ENCODE assay signal across 9 mouse cellular contexts in genomic region chr15:54677660-54678059, GRCm38 (mm10).
DNase-seq lines count a peak whose midpoint lies in the region; ATAC-seq and TF ChIP-seq lines count a peak whose summit lies in the region.
"Had no signal": no experiment of that assay in that cellular context is flagged by ENCODE, and none has a peak within 500 bp of the region (broad histone marks: within the 10 kb centered on the region; RNA-seq: fewer than 3 reads in every experiment).

No protein-coding gene starts in this region.

- intact Hi-C loops in left cerebral cortex, adult 2 months (cut with DNase I) = no loop called here

- 72% methylated on average over 8 of the region's 8 CpGs for WGBS in hindbrain, embryonic 11.5 days
- WGBS in hindbrain, embryonic 13.5 days = 77% methylated on average over 8 of the region's 8 CpGs

- no peaks in the 10 kb centered on the region for H3K4me1 ChIP-seq in hindbrain, embryonic 11.5 days (replicated peaks; ENCODE audit: control insufficient read depth, insufficient read depth, low read length)
- H3K4me1 ChIP-seq in hindbrain, embryonic 13.5 days (replicated peaks) = no peaks in the 10 kb centered on the region
- H3K4me1 ChIP-seq in ES-Bruce4 (ENCODE audit: control insufficient read depth, insufficient read depth, low read length) = no peaks in the 10 kb centered on the region
- H3K4me1 ChIP-seq: limb, embryonic 12.5 days had no signal

- H3K9me3 ChIP-seq in hindbrain, embryonic 11.5 days (ENCODE audit: control insufficient read depth, low read length) = no peaks in the 10 kb centered on the region
- no peaks in the 10 kb centered on the region for H3K9me3 ChIP-seq in hindbrain, embryonic 13.5 days
- H3K9me3 ChIP-seq in ES-Bruce4 (replicated peaks; ENCODE audit: control insufficient read depth, insufficient read depth, low read length, poor library complexity, severe bottlenecking) = 0 out of 2 replicates have a peak, but pooled peaks cover 2% of the 10 kb centered on the region
- H3K9me3 ChIP-seq: limb, embryonic 12.5 days had no signal

- no peak overlapping the region for H3K9ac ChIP-seq in hindbrain, embryonic 11.5 days (ENCODE audit: low read depth, low read length)
- no peak overlapping the region for H3K9ac ChIP-seq in hindbrain, embryonic 13.5 days
- no peak overlapping the region for H3K9ac ChIP-seq in ES-Bruce4 (ENCODE audit: low read depth, poor library complexity, severe bottlenecking)
- H3K9ac ChIP-seq: limb, embryonic 12.5 days had no signal

- no peak for TF ChIP-seq EP300 in ES-Bruce4 (IDR thresholded peaks at IDR 0.05; ENCODE audit: insufficient read depth, low read depth, low read length)

- H3K36me3 ChIP-seq in hindbrain, embryonic 11.5 days (ENCODE audit: control insufficient read depth, insufficient read depth, low read length) = no peaks in the 10 kb centered on the region
- no peaks in the 10 kb centered on the region for H3K36me3 ChIP-seq in hindbrain, embryonic 13.5 days
- no peaks in the 10 kb centered on the region for H3K36me3 ChIP-seq in ES-Bruce4 (ENCODE audit: control insufficient read depth, insufficient read depth, low read length, poor library complexity, severe bottlenecking)
- H3K36me3 ChIP-seq: limb, embryonic 12.5 days had no signal

- H3K4me2 ChIP-seq in hindbrain, embryonic 11.5 days (replicated peaks; ENCODE audit: low read depth, low read length) = no peak overlapping the region
- no peak overlapping the region for H3K4me2 ChIP-seq in hindbrain, embryonic 13.5 days
- H3K4me2 ChIP-seq: limb, embryonic 12.5 days had no signal

- DNase-seq in hindbrain, embryonic 11.5 days (ENCODE audit: low spot score) = peak; percentile 13
- peak; percentile 29 for DNase-seq in embryo, embryonic 10 days (ENCODE audit: low spot score)
- peak; percentile 17 to 22 for DNase-seq in left cerebral cortex, adult 2 months (ENCODE audit: extremely low spot score in 1 of 2, low spot score in 2 of 2)
- DNase-seq in testis, postnatal 10 days (ENCODE audit: low spot score) = peak; percentile 46
- no peak for DNase-seq in spleen, adult 12 weeks (ENCODE audit: low spot score)
- no peak for DNase-seq in cerebellum, adult 18-20 months

- H3K4me3 ChIP-seq in hindbrain, embryonic 11.5 days (ENCODE audit: low read depth, low read length) = no peak overlapping the region
- no peak overlapping the region for H3K4me3 ChIP-seq in hindbrain, embryonic 13.5 days
- no peak overlapping the region for H3K4me3 ChIP-seq in ES-Bruce4 (ENCODE audit: low read depth, low read length)
- H3K4me3 ChIP-seq in left cerebral cortex, adult 2 months = no peak overlapping the region
- H3K4me3 ChIP-seq: limb, embryonic 12.5 days had no signal

- TF ChIP-seq POLR2A in ES-Bruce4 (IDR thresholded peaks at IDR 0.05; ENCODE audit: insufficient read depth, low read length) = no peak

- TF ChIP-seq CTCF in ES-Bruce4 (IDR thresholded peaks at IDR 0.05; ENCODE audit: low read depth, low read length) = peak; percentile 51
- TF ChIP-seq CTCF in left cerebral cortex, adult 2 months (IDR thresholded peaks at IDR 0.05) = peak; percentile 65

- ATAC-seq in hindbrain, embryonic 11.5 days (ENCODE audit: low FRiP score) = no peak
- no peak for ATAC-seq in hindbrain, embryonic 13.5 days (ENCODE audit: low FRiP score)

- no peak overlapping the region for H3K27ac ChIP-seq in hindbrain, embryonic 11.5 days (ENCODE audit: low read depth, low read length)
- H3K27ac ChIP-seq in hindbrain, embryonic 13.5 days = no peak overlapping the region
- H3K27ac ChIP-seq in ES-Bruce4 (ENCODE audit: insufficient read depth, low read length) = no peak overlapping the region
- H3K27ac ChIP-seq in left cerebral cortex, adult 2 months = no peak overlapping the region
- H3K27ac ChIP-seq: limb, embryonic 12.5 days had no signal

- no peaks in the 10 kb centered on the region for H3K27me3 ChIP-seq in hindbrain, embryonic 11.5 days (ENCODE audit: control insufficient read depth, insufficient read depth, low read length)
- H3K27me3 ChIP-seq in hindbrain, embryonic 13.5 days = no peaks in the 10 kb centered on the region
- H3K27me3 ChIP-seq in ES-Bruce4 (ENCODE audit: control insufficient read depth, insufficient read depth, low read length, poor library complexity, severe bottlenecking) = no peaks in the 10 kb centered on the region
- H3K27me3 ChIP-seq: limb, embryonic 12.5 days had no signal

Comparison
In these comparisons a context has a peak if more than half of its experiments do, and no peak if none do; other contexts are left out.
1. DNase-seq: peak in hindbrain, embryonic 11.5 days (single experiment), embryo, embryonic 10 days (single experiment), left cerebral cortex, adult 2 months (2 of 2) and testis, postnatal 10 days (single experiment); none in spleen, adult 12 weeks (single experiment) and cerebellum, adult 18-20 months (0 of 2).